Mouse (Mus musculus): Measurements from ENCODE around the gene Klhl2.

DNA sequence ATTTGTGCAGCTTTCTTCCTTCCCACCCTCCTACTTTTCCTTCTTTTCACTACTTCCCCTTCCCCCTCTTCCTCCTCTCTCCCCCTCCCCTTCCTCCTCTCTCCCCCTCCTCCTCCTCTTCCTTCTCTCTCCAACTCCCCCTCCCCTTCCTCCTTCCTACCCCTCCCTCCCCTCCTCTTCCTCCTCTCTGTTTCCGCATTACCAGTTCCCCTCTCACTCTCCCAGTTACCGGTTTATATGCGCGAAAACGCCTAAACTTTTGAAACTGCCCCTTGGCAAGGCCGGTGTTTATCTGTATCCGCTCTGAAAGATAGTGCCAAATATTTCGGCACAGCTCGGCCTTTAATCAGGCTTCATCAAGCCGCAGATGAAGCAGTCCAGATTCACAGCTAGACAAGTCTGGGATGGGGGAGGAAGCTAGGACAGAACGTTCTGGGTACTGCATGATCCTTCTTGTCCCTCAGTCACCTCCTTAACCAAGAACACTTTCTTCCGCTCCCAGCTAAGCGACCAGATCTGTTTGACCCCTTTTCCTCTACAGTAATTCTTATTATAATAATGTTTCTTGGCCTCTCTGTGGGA lies 30.9 kb upstream of the Klhl2 start:
- TF ChIP-seq CTCF (IDR thresholded peaks at IDR 0.05; ENCODE audit: low read depth) = no peak
- 0 out of 2 replicates have a peak, but pooled peaks have one; percentile 30 for TF ChIP-seq EP300 (IDR thresholded peaks at IDR 0.05; ENCODE audit: low read depth)
